Mouse (Mus musculus) embryo, embryonic 10.5 days (tissue): Measurements from ENCODE around the gene 4930513O06Rik.

Source experiments
- DNase-seq: peaks from one replicate; pipeline ENCODE4 v3.0.0-alpha.2; 2015; ENCODE audit warnings: low spot score

Gene 4930513O06Rik

GRCm38 (mm10) chrX:139085943-139086342 lies at the start of gene 4930513O06Rik:
Gene 4930513O06Rik (plus strand): TSS chrX:139086243.
- no peak for DNase-seq

GRCm38 (mm10) chrX:139037666-139038065 lies 48.4 kb upstream of the 4930513O06Rik start:
- DNase-seq = no peak

- DNase-seq = no peak
These were observed 46.7 kb upstream of the 4930513O06Rik start for GRCm38 (mm10) chrX:139039314-139039713.

- DNase-seq = no peak
These were observed 44.9 kb upstream of the 4930513O06Rik start for GRCm38 (mm10) chrX:139041148-139041547.

- DNase-seq = no peak
These were observed 34.1 kb upstream of the 4930513O06Rik start for GRCm38 (mm10) chrX:139051976-139052375.

- no peak for DNase-seq
These were observed 32.9 kb upstream of the 4930513O06Rik start for GRCm38 (mm10) chrX:139053149-139053548.

GRCm38 (mm10) chrX:139064078-139064477 lies 22.0 kb upstream of the 4930513O06Rik start:
- DNase-seq = no peak

GRCm38 (mm10) chrX:139078493-139078892 lies 7.5 kb upstream of the 4930513O06Rik start:
- DNase-seq = no peak

GRCm38 (mm10) chrX:139085077-139085476 lies 966 bp upstream of the 4930513O06Rik start, which contains the start of gene Serpina7:
Gene Serpina7 (minus strand): TSS chrX:139085236.
- no peak for DNase-seq

- no peak for DNase-seq
These were observed 11.2 kb downstream of the 4930513O06Rik start for GRCm38 (mm10) chrX:139097197-139097596.

- DNase-seq = peak; percentile 5
These were observed 48.0 kb downstream of the 4930513O06Rik start for GRCm38 (mm10) chrX:139134031-139134430.
